8 mouse cellular contexts compared by ENCODE assay signal in the genomic region with DNA sequence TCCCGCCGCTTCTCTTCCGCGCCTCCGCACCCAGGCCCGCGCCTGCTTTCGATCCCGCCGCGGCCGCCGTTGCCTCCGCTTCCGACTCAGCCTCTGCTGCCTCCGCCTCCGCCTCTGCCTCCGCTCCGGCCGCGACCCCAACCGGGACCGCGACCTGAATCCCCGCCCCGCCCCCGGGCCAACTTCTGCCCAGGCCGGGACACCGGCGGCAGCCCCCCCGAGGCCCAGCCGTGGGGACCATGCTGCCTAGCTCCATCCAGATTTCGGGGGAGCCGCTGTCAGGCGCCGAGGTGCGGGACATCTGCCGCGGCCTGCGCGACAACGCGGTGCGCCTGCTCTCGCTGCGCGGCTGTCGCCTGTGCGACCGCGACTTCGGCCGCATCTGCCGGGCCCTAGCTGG. TPM values are rescaled to one million over a fixed set of nuclear protein-coding genes. Genes with fewer than 3 reads are reported as not detected.
DNase-seq lines count a peak whose midpoint lies in the region; ATAC-seq and TF ChIP-seq lines count a peak whose summit lies in the region.

No protein-coding gene starts in this region.

- H3K9me3 ChIP-seq in G1E (replicated peaks), result peaks cover 3% of the 10 kb centered on the region
- no peaks in the 10 kb centered on the region for H3K9me3 ChIP-seq in hindbrain, embryonic 12.5 days (replicated peaks)
- no peaks in the 10 kb centered on the region for H3K9me3 ChIP-seq in midbrain, embryonic 11.5 days (ENCODE audit: control insufficient read depth, low read length)

- no peak overlapping the region; the same call in 1 of the 2 replicates for H3K27ac ChIP-seq in bone marrow, adult 2 months (ENCODE audit: control insufficient read depth, insufficient read depth, low read depth, low read length, poor library complexity)
- peak overlapping the region; percentile 60 for H3K27ac ChIP-seq in hindbrain, embryonic 12.5 days
- no peak overlapping the region; the same call in 1 of the 2 replicates for H3K27ac ChIP-seq in midbrain, embryonic 11.5 days (ENCODE audit: low read depth, low read length)

- ATAC-seq in G1E (ENCODE audit: extremely low read depth, insufficient number of reproducible peaks, low FRiP score, poor library complexity, severe bottlenecking), result no peak
- peak; percentile 26 for ATAC-seq in hindbrain, embryonic 12.5 days (ENCODE audit: low FRiP score)
- ATAC-seq in midbrain, embryonic 11.5 days (ENCODE audit: low FRiP score), result peak; percentile 58
- ATAC-seq in erythroid progenitor cell, adult 5-6 weeks (replicated peaks; ENCODE audit: low FRiP score, poor library complexity, severe bottlenecking), result no peak

- 0 out of 2 replicates have a peak, but pooled peaks have one; percentile 3 for TF ChIP-seq POLR2A in bone marrow, adult 2 months (IDR thresholded peaks at IDR 0.05; ENCODE audit: borderline replicate concordance, control insufficient read depth, low read depth, low read length)

- WGBS in bone marrow, adult 2 months, result under 1% methylated on average over 54 of the region's 54 CpGs
- WGBS in hindbrain, embryonic 12.5 days, result under 1% methylated on average over 41 of the region's 54 CpGs
- under 1% methylated on average over 41 of the region's 54 CpGs for WGBS in midbrain, embryonic 11.5 days

- peak overlapping the region; percentile 99 for H3K4me2 ChIP-seq in hindbrain, embryonic 12.5 days (replicated peaks)
- peak overlapping the region; percentile 98 for H3K4me2 ChIP-seq in midbrain, embryonic 11.5 days

- DNase-seq in layer of hippocampus, postnatal 36 days, result peak; percentile 56 to 57
- DNase-seq in layer of hippocampus, adult 18-20 months (ENCODE audit: low spot score in 2 of 2), result no peak
- DNase-seq in G1E (ENCODE audit: low spot score), result no peak
- peak; percentile 92 for DNase-seq in midbrain, embryonic 11.5 days (ENCODE audit: low spot score, missing footprints)
- DNase-seq in thymus, postnatal 14 days, result peak; percentile 62

- no peak for TF ChIP-seq CTCF in G1E (IDR thresholded peaks at IDR 0.05; ENCODE audit: low read depth, low read length)
- TF ChIP-seq CTCF in bone marrow, adult 2 months (IDR thresholded peaks at IDR 0.05; ENCODE audit: control insufficient read depth, insufficient read depth, low read length), result no peak

- peaks cover 63% of the 10 kb centered on the region for H3K4me1 ChIP-seq in G1E (ENCODE audit: insufficient read depth, low read depth, low read length)
- H3K4me1 ChIP-seq in bone marrow, adult 2 months (ENCODE audit: control insufficient read depth, insufficient read depth, low read length), result no peaks in the 10 kb centered on the region; the same call in 1 of the 2 replicates
- H3K4me1 ChIP-seq in hindbrain, embryonic 12.5 days, result peaks cover 28% of the 10 kb centered on the region
- peaks cover 9% of the 10 kb centered on the region for H3K4me1 ChIP-seq in midbrain, embryonic 11.5 days (ENCODE audit: control insufficient read depth, insufficient read depth, low read length)

- H3K36me3 ChIP-seq in G1E (replicated peaks), result peaks cover 88% of the 10 kb centered on the region
- peaks cover 56% of the 10 kb centered on the region for H3K36me3 ChIP-seq in hindbrain, embryonic 12.5 days
- peaks cover 20% of the 10 kb centered on the region for H3K36me3 ChIP-seq in midbrain, embryonic 11.5 days (ENCODE audit: control insufficient read depth, insufficient read depth, low read length)

- H3K27me3 ChIP-seq in G1E (ENCODE audit: insufficient read depth, low read length), result peaks cover 7% of the 10 kb centered on the region; the same call in 1 of the 2 replicates
- H3K27me3 ChIP-seq in hindbrain, embryonic 12.5 days, result peaks cover 18% of the 10 kb centered on the region
- peaks cover 11% of the 10 kb centered on the region; the same call in 1 of the 2 replicates for H3K27me3 ChIP-seq in midbrain, embryonic 11.5 days (ENCODE audit: control insufficient read depth, insufficient read depth, low read length)

- peak overlapping the region; percentile 82 for H3K9ac ChIP-seq in hindbrain, embryonic 12.5 days
- peak overlapping the region; percentile 65 for H3K9ac ChIP-seq in midbrain, embryonic 11.5 days (ENCODE audit: low read length)

- peak overlapping the region; percentile 69 for H3K4me3 ChIP-seq in G1E (ENCODE audit: low read depth, low read length)
- H3K4me3 ChIP-seq in bone marrow, adult 2 months (replicated peaks; ENCODE audit: control insufficient read depth, low read depth, low read length), result peak overlapping the region; percentile 33
- peak overlapping the region; percentile 79 for H3K4me3 ChIP-seq in hindbrain, embryonic 12.5 days
- peak overlapping the region; percentile 68 for H3K4me3 ChIP-seq in midbrain, embryonic 11.5 days (ENCODE audit: low read depth, low read length)

RNA-seq across cellular contexts. Expression of gene Lrrc73, which starts 0.8 kb away (rescaled TPM):
- total RNA-seq in layer of hippocampus, postnatal 36 days (2021), result 10 to 100 TPM; 60.4 to 63.5 TPM
- 10 to 100 TPM; 62.4 to 68.0 TPM for total RNA-seq in layer of hippocampus, adult 18-20 months (2021)
- total RNA-seq in G1E (2014; fragmentation: Nextera tagmentation) (0.38 TPM in 1 of 2 replicates, not detected in the other), G1E (2017) (0.27 and 0.70 TPM in 2 replicates)
- 1.5 and 2.4 TPM in 2 replicates for polyA plus RNA-seq in G1E (2012)
- polyA plus RNA-seq in bone marrow, adult 2 months (2011; ENCODE audit: insufficient read depth, insufficient read length, low replicate concordance, missing spikeins), result 1.4 and 2.4 TPM in 2 replicates
- polyA plus RNA-seq in hindbrain, embryonic 12.5 days (2016; fragmentation: Nextera tagmentation; extraction: Ambion mirVana), result 3.9 and 4.1 TPM in 2 replicates
- polyA plus RNA-seq in midbrain, embryonic 11.5 days (2014; fragmentation: Nextera tagmentation; extraction: Ambion mirVana), result 2.9 and 3.4 TPM in 2 replicates
- total RNA-seq in erythroid progenitor cell, adult 5-6 weeks (2015; ENCODE audit: low replicate concordance), result not detected in 2 replicates
- total RNA-seq in erythroid progenitor cell, adult 5-6 weeks (2017; ENCODE audit: low replicate concordance), result 0.39 TPM in 1 of 2 replicates, not detected in the other

RNA-seq across cellular contexts. Expression of gene Yipf3, which starts 6.2 kb away (rescaled TPM):
- 10 to 100 TPM; 78.7 to 92.4 TPM for total RNA-seq in layer of hippocampus, postnatal 36 days (2021)
- 10 to 100 TPM; 85.0 to 99.1 TPM for total RNA-seq in layer of hippocampus, adult 18-20 months (2021)
- 31.3 and 32.5 TPM in 2 replicates for total RNA-seq in G1E (2014; fragmentation: Nextera tagmentation)
- total RNA-seq in G1E (2017), result 28.1 and 40.0 TPM in 2 replicates
- polyA plus RNA-seq in G1E (2012), result 72.2 and 72.4 TPM in 2 replicates
- 75.6 and 103 TPM in 2 replicates for polyA plus RNA-seq in bone marrow, adult 2 months (2011; ENCODE audit: insufficient read depth, insufficient read length, low replicate concordance, missing spikeins)
- 77.2 and 83.8 TPM in 2 replicates for polyA plus RNA-seq in hindbrain, embryonic 12.5 days (2016; fragmentation: Nextera tagmentation; extraction: Ambion mirVana)
- polyA plus RNA-seq in midbrain, embryonic 11.5 days (2014; fragmentation: Nextera tagmentation; extraction: Ambion mirVana), result 57.9 and 67.6 TPM in 2 replicates
- 46.5 and 53.7 TPM in 2 replicates for total RNA-seq in erythroid progenitor cell, adult 5-6 weeks (2015; ENCODE audit: low replicate concordance)
- 15.3 and 22.5 TPM in 2 replicates for total RNA-seq in erythroid progenitor cell, adult 5-6 weeks (2017; ENCODE audit: low replicate concordance)

RNA-seq across cellular contexts. Expression of gene Polr1c, which starts 6.3 kb away (rescaled TPM):
- 10 to 100 TPM; 34.5 to 35.1 TPM for total RNA-seq in layer of hippocampus, postnatal 36 days (2021)
- 10 to 100 TPM; 36.0 to 38.5 TPM for total RNA-seq in layer of hippocampus, adult 18-20 months (2021)
- 56.4 and 76.2 TPM in 2 replicates for total RNA-seq in G1E (2014; fragmentation: Nextera tagmentation)
- total RNA-seq in G1E (2017), result 64.1 and 71.0 TPM in 2 replicates
- 17.7 and 26.6 TPM in 2 replicates for polyA plus RNA-seq in G1E (2012)
- polyA plus RNA-seq in bone marrow, adult 2 months (2011; ENCODE audit: insufficient read depth, insufficient read length, low replicate concordance, missing spikeins), result 26.6 and 55.4 TPM in 2 replicates
- 76.1 and 91.8 TPM in 2 replicates for polyA plus RNA-seq in hindbrain, embryonic 12.5 days (2016; fragmentation: Nextera tagmentation; extraction: Ambion mirVana)
- polyA plus RNA-seq in midbrain, embryonic 11.5 days (2014; fragmentation: Nextera tagmentation; extraction: Ambion mirVana), result 108 and 114 TPM in 2 replicates
- 25.6 and 26.4 TPM in 2 replicates for total RNA-seq in erythroid progenitor cell, adult 5-6 weeks (2015; ENCODE audit: low replicate concordance)
- total RNA-seq in erythroid progenitor cell, adult 5-6 weeks (2017; ENCODE audit: low replicate concordance), result 5.8 and 24.9 TPM in 2 replicates

RNA-seq across cellular contexts. Expression of gene Tjap1, which starts 28.7 kb away (rescaled TPM):
- total RNA-seq in layer of hippocampus, postnatal 36 days (2021), result 10 to 100 TPM; 50.4 to 72.7 TPM
- total RNA-seq in layer of hippocampus, adult 18-20 months (2021), result 10 to 100 TPM; 44.1 to 47.2 TPM
- 35.3 and 48.1 TPM in 2 replicates for total RNA-seq in G1E (2014; fragmentation: Nextera tagmentation)
- total RNA-seq in G1E (2017), result 12.9 and 13.0 TPM in 2 replicates
- 110 and 121 TPM in 2 replicates for polyA plus RNA-seq in G1E (2012)
- polyA plus RNA-seq in bone marrow, adult 2 months (2011; ENCODE audit: insufficient read depth, insufficient read length, low replicate concordance, missing spikeins), result 20.0 and 28.9 TPM in 2 replicates
- polyA plus RNA-seq in hindbrain, embryonic 12.5 days (2016; fragmentation: Nextera tagmentation; extraction: Ambion mirVana), result 50.0 and 54.1 TPM in 2 replicates
- 43.8 and 51.0 TPM in 2 replicates for polyA plus RNA-seq in midbrain, embryonic 11.5 days (2014; fragmentation: Nextera tagmentation; extraction: Ambion mirVana)
- 2.2 and 21.8 TPM in 2 replicates for total RNA-seq in erythroid progenitor cell, adult 5-6 weeks (2015; ENCODE audit: low replicate concordance)
- 6.5 and 53.0 TPM in 2 replicates for total RNA-seq in erythroid progenitor cell, adult 5-6 weeks (2017; ENCODE audit: low replicate concordance)

RNA-seq across cellular contexts. Expression of gene Dlk2, which starts 43.1 kb away (rescaled TPM):
- 10 to 100 TPM; 46.9 to 52.4 TPM for total RNA-seq in layer of hippocampus, postnatal 36 days (2021)
- total RNA-seq in layer of hippocampus, adult 18-20 months (2021), result 10 to 100 TPM; 47.4 to 49.0 TPM
- total RNA-seq in G1E (2014; fragmentation: Nextera tagmentation) (not detected in 2 replicates), G1E (2017) (0.22 TPM in 1 of 2 replicates, not detected in the other)
- not detected in 2 replicates for polyA plus RNA-seq in G1E (2012)
- not detected in 2 replicates for polyA plus RNA-seq in bone marrow, adult 2 months (2011; ENCODE audit: insufficient read depth, insufficient read length, low replicate concordance, missing spikeins)
- polyA plus RNA-seq in hindbrain, embryonic 12.5 days (2016; fragmentation: Nextera tagmentation; extraction: Ambion mirVana), result 2.9 and 3.1 TPM in 2 replicates
- 0.30 and 0.42 TPM in 2 replicates for polyA plus RNA-seq in midbrain, embryonic 11.5 days (2014; fragmentation: Nextera tagmentation; extraction: Ambion mirVana)
- not detected in 2 replicates for total RNA-seq in erythroid progenitor cell, adult 5-6 weeks (2015; ENCODE audit: low replicate concordance)
- total RNA-seq in erythroid progenitor cell, adult 5-6 weeks (2017; ENCODE audit: low replicate concordance), result not detected in 2 replicates

Comparison
In these comparisons a context has a peak if more than half of its experiments do, and no peak if none do; other contexts are left out.
1. DNase-seq: peak in layer of hippocampus, postnatal 36 days (2 of 2), midbrain, embryonic 11.5 days (single experiment) and thymus, postnatal 14 days (single experiment); none in layer of hippocampus, adult 18-20 months (0 of 2) and G1E (single experiment).
2. ATAC-seq: peak in hindbrain, embryonic 12.5 days (single experiment) and midbrain, embryonic 11.5 days (single experiment); none in G1E (single experiment) and erythroid progenitor cell, adult 5-6 weeks (single experiment).
3. RNA of gene Lrrc73, which starts 0.8 kb away (total RNA-seq): 62.4 to 68.0 TPM in layer of hippocampus, adult 18-20 months and 60.4 to 63.5 TPM in layer of hippocampus, postnatal 36 days; 0.27 to 0.70 TPM in G1E and 0.39 TPM in erythroid progenitor cell, adult 5-6 weeks; every median in the first group is over 10 times any median in the second.
4. Peak in every context shown above with its lines, with median percentiles within 50 percentile points of each other: H3K4me3 ChIP-seq.